Mouse (Mus musculus): ENCODE results near the gene Iqcj.

DNA sequence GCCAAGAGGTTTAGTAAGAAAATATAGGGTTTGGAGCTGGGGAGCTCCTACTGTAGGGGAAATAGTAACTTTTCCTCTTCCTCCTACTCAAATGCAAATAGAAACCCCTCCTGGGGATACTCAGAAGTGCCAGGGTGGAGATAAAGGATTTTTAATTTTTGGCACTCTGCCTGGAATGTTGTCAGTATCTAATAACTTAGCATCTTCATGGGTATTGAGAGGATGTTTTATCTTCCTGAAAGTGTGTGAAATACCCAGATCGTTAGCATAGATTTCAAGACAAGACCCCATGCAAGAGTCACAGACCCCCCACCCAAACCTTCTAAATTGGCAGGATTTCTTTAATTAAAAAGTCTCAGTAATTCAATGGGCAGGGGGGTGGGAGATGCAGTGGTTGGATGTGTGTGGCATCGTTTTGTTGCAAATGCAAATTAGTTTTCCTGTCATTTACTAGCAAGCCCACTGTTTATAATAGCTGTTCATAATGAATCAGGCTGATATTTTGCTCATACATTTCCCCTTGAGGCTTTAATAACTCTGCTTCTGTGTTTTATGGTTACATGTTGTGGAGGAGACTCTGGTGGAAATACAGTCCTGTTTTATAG, 213.2 kb downstream of the Iqcj start:
- TF ChIP-seq FOSL1 (IDR thresholded peaks at IDR 0.05; ENCODE audit: insufficient read depth, low read length, poor library complexity, severe bottlenecking): no peak
- no peak for TF ChIP-seq MAX (IDR thresholded peaks at IDR 0.05)
- no peak for TF ChIP-seq CTCF (IDR thresholded peaks at IDR 0.05; ENCODE audit: control insufficient read depth, insufficient read depth, insufficient read length)
- TF ChIP-seq USF1 (IDR thresholded peaks at IDR 0.05; ENCODE audit: low read depth): no peak
- TF ChIP-seq MYOG (IDR thresholded peaks at IDR 0.05; ENCODE audit: control insufficient read depth, extremely low read depth, insufficient read length): no peak
- TF ChIP-seq MYOD1 (IDR thresholded peaks at IDR 0.05; ENCODE audit: control insufficient read depth, insufficient read length, low read depth): no peak
- TF ChIP-seq CEBPB (IDR thresholded peaks at IDR 0.05; ENCODE audit: low read depth): no peak

Measured in C2C12 (cell line).